Mouse (Mus musculus) limb, embryonic 12.5 days (tissue): ENCODE measurements at regions not wholly inside any gene's neighbourhood (a gene's known extent, or its start where the extent isn't known, plus 50 kb on each side); places are given as distances from the start of the nearest gene placed in this dataset.
"Not testable (repeated sequence)": the region's sequence is repeated elsewhere in the genome, so short reads cannot be mapped to it uniquely, and the experiment has no call there.

Experiments used
- ATAC-seq: fragments of 200-750 bp; cut with Nextera tagmentation; 2 replicates; pipeline ENCODE4 v1.8.0; 2017; ENCODE audit warnings: low read depth, moderate TSS enrichment; ENCODE audit not compliant: insufficient number of reproducible peaks, insufficient read depth, low FRiP score, low TSS enrichment
- H3K27ac ChIP-seq: fragments of 300-500 bp; sonication (generic); 2 replicates; pipeline ENCODE4 v1.5.1; 2016; ENCODE audit warnings: mild to moderate bottlenecking, moderate library complexity
- H3K27me3 ChIP-seq: fragments of 300-500 bp; sonication (generic); 2 replicates; pipeline ENCODE4 v1.6.1; 2016; ENCODE audit warnings: mild to moderate bottlenecking, moderate library complexity
- H3K36me3 ChIP-seq: fragments of 300-500 bp; sonication (generic); 2 replicates; pipeline ENCODE4 v1.6.1; 2016; ENCODE audit warnings: mild to moderate bottlenecking, moderate library complexity
- H3K4me1 ChIP-seq: fragments of 300-500 bp; sonication (generic); replicated peaks from 2 replicates; pipeline ENCODE4 v1.6.1; 2016
- H3K4me2 ChIP-seq: fragments of 300-500 bp; sonication (generic); 2 replicates; pipeline ENCODE4 v1.6.1; 2016; ENCODE audit warnings: mild to moderate bottlenecking, moderate library complexity
- H3K4me3 ChIP-seq: fragments of 300-500 bp; sonication (generic); replicated peaks from 2 replicates; pipeline ENCODE4 v1.5.1; 2016; ENCODE audit warnings: mild to moderate bottlenecking
- H3K9ac ChIP-seq: fragments of 300-500 bp; sonication (generic); replicated peaks from 2 replicates; pipeline ENCODE4 v1.6.1; 2016; ENCODE audit warnings: mild to moderate bottlenecking, moderate library complexity
- H3K9me3 ChIP-seq: fragments of 300-500 bp; sonication (generic); 2 replicates; pipeline ENCODE4 v1.6.1; 2016; ENCODE audit warnings: mild to moderate bottlenecking, moderate library complexity
- WGBS: fragments of 180-500 bp; shearing (Covaris S2); methylation state at CpG from one replicate; pipeline ENCODE4 v1.1.7; 2016; 5-methylcytosine and 5-hydroxymethylcytosine counted together

- Histone ChIP-seq H3K4me3 (no peak overlapping the region), H3K9ac (no peak overlapping the region), H3K9me3 (no peaks in the 10 kb centered on the region), H3K4me1 (no peaks in the 10 kb centered on the region), H3K36me3 (no peaks in the 10 kb centered on the region), H3K27me3 (no peaks in the 10 kb centered on the region), H3K27ac (no peak overlapping the region), H3K4me2 (no peak overlapping the region)
- ATAC-seq, result no peak
- 86% methylated on average over 4 of the region's 4 CpGs for WGBS
Measured at GRCm38 (mm10) chr4:67273553-67273952, 446.2 kb downstream of the Tlr4 start.

GRCm38 (mm10) chr4:67301020-67301419 is 473.6 kb downstream of the Tlr4 start:
- Histone ChIP-seq H3K4me3 (no peak overlapping the region), H3K4me1 (no peaks in the 10 kb centered on the region), H3K36me3 (no peaks in the 10 kb centered on the region), H3K27ac (no peak overlapping the region), H3K27me3 (no peaks in the 10 kb centered on the region), H3K9ac (no peak overlapping the region), H3K4me2 (no peak overlapping the region), H3K9me3 (no peaks in the 10 kb centered on the region)
- no peak for ATAC-seq
- WGBS, result 77% methylated on average over 6 of the region's 6 CpGs

- no peak overlapping the region for H3K9ac ChIP-seq
- H3K4me3 ChIP-seq, result no peak overlapping the region
- H3K4me1 ChIP-seq, result no peaks in the 10 kb centered on the region
- H3K36me3 ChIP-seq, result no peaks in the 10 kb centered on the region
- ATAC-seq, result no peak; the same call in 1 of the 2 replicates
- H3K27ac ChIP-seq, result no peak overlapping the region
- no peak overlapping the region for H3K4me2 ChIP-seq
- H3K9me3 ChIP-seq, result no peaks in the 10 kb centered on the region
- no peaks in the 10 kb centered on the region for H3K27me3 ChIP-seq
- WGBS, result 59% methylated on average over 2 of the region's 2 CpGs
Measured at GRCm38 (mm10) chr4:67301740-67302139, 474.4 kb downstream of the Tlr4 start.

GRCm38 (mm10) chr4:67320098-67320497 is 492.7 kb downstream of the Tlr4 start:
- not testable (repeated sequence) for H3K4me2 ChIP-seq

More at GRCm38 (mm10) chr4:67320098-67320497, 492.7 kb downstream of the Tlr4 start:
- not testable (repeated sequence) for H3K27ac ChIP-seq, H3K27me3 ChIP-seq, H3K9me3 ChIP-seq, H3K36me3 ChIP-seq, H3K4me3 ChIP-seq, ATAC-seq, H3K4me1 ChIP-seq, H3K9ac ChIP-seq
